Mouse (Mus musculus) central nervous system, embryonic 18 days (tissue): ENCODE results near the gene 3425401B19Rik. TPM values are rescaled to one million over a fixed set of nuclear protein-coding genes. Genes with fewer than 3 reads are reported as not detected.

Experiments used
- polyA plus RNA-seq: library from polyadenylated mRNA; depleted of rRNA; stranded (reverse); fragments of >200 nt; gene quantifications from 2 replicates; pipeline ENCODE4 v1.2.3, GENCODE M21; 2012; rRNA removed

Gene 3425401B19Rik
- polyA plus RNA-seq, result 0.01 and 0.13 TPM in 2 replicates

GRCm38 (mm10) chr14:32685124-32685826, at the start of gene 3425401B19Rik:
TSS of gene 3425401B19Rik (minus strand) at chr14:32685293.

Other genes starting within 250 kb of the 3425401B19Rik start
- 1.5 and 2.0 TPM in 2 replicates for gene Slc18a3, start 220.4 kb downstream of the 3425401B19Rik start, polyA plus RNA-seq
- gene Chat, start 219.3 kb downstream of the 3425401B19Rik start, polyA plus RNA-seq, result 0.95 and 0.96 TPM in 2 replicates
- gene Ercc6, start 171.8 kb downstream of the 3425401B19Rik start, polyA plus RNA-seq, result 13.0 and 13.4 TPM in 2 replicates
- gene Prrxl1, start 85.9 kb downstream of the 3425401B19Rik start, polyA plus RNA-seq, result 0.51 and 2.2 TPM in 2 replicates
- gene Tmem273, start 100.7 kb upstream of the 3425401B19Rik start, polyA plus RNA-seq, result 0.52 and 0.63 TPM in 2 replicates
- gene Fam170b, start 148.7 kb upstream of the 3425401B19Rik start, polyA plus RNA-seq, result 0.04 TPM in 1 of 2 replicates, not detected in the other
- 5.5 and 6.4 TPM in 2 replicates for gene Vstm4, start 171.5 kb upstream of the 3425401B19Rik start, polyA plus RNA-seq